33 mouse cellular contexts compared by ENCODE assay signal in genomic region chr8:11539049-11539448, GRCm38 (mm10).
"Had no signal": no experiment of that assay in that cellular context is flagged by ENCODE, and none has a peak within 500 bp of the region (broad histone marks: within the 10 kb centered on the region; RNA-seq: fewer than 3 reads in every experiment).

No protein-coding gene starts in this region.

- H3K27ac ChIP-seq: heart, embryonic 13.5 days; heart, embryonic 15.5 days; hindbrain, embryonic 10.5 days; hindbrain, embryonic 12.5 days; hindbrain, embryonic 13.5 days; hindbrain, embryonic 14.5 days; hindbrain, embryonic 15.5 days; hindbrain, postnatal 0 days; intestine, embryonic 15.5 days; kidney, embryonic 15.5 days; kidney, postnatal 0 days; layer of hippocampus, adult 2 months; left cerebral cortex, adult 2 months had no signal

- H3K27me3 ChIP-seq: heart, embryonic 13.5 days; heart, embryonic 15.5 days; hindbrain, embryonic 12.5 days; hindbrain, embryonic 13.5 days; hindbrain, embryonic 15.5 days; intestine, embryonic 15.5 days; kidney, embryonic 15.5 days had no signal

- ATAC-seq: hindbrain, embryonic 16.5 days; hindbrain, postnatal 0 days; inflammation-experienced regulatory T-cells, adult 6 months; intestine, embryonic 15.5 days; intestine, embryonic 16.5 days; intestine, postnatal 0 days had no signal

- H3K4me2 ChIP-seq: heart, embryonic 11.5 days; heart, embryonic 13.5 days; heart, embryonic 15.5 days; hindbrain, embryonic 12.5 days; hindbrain, embryonic 13.5 days; hindbrain, embryonic 14.5 days; hindbrain, embryonic 15.5 days; intestine, embryonic 15.5 days; kidney, embryonic 15.5 days had no signal

- H3K4me1 ChIP-seq: heart, embryonic 15.5 days; hindbrain, embryonic 13.5 days; hindbrain, embryonic 15.5 days; intestine, embryonic 15.5 days; kidney, embryonic 15.5 days had no signal

- DNase-seq: heart, postnatal 10 days; heart, postnatal 14 days; heart, postnatal 36 days; heart, postnatal 4 days; kidney, adult 11 months; kidney, adult 18-20 months; kidney, adult 2 months; kidney, adult 8-10 months; kidney, adult 9 months; kidney, postnatal 10 days; kidney, postnatal 14 days; kidney, postnatal 36 days; kidney, postnatal 4 days; layer of hippocampus, adult 9-11 months; layer of hippocampus, postnatal 36 days had no signal

- H3K9ac ChIP-seq: heart, embryonic 13.5 days; heart, embryonic 15.5 days; hindbrain, embryonic 12.5 days; hindbrain, embryonic 13.5 days; hindbrain, embryonic 14.5 days; hindbrain, embryonic 15.5 days; intestine, embryonic 15.5 days; kidney, embryonic 15.5 days had no signal

- H3K9me3 ChIP-seq: heart, embryonic 13.5 days; heart, embryonic 15.5 days; hindbrain, embryonic 12.5 days; hindbrain, embryonic 13.5 days; hindbrain, embryonic 15.5 days; intestine, embryonic 15.5 days; kidney, embryonic 15.5 days had no signal

- H3K4me3 ChIP-seq: heart, embryonic 13.5 days; heart, embryonic 15.5 days; hindbrain, embryonic 10.5 days; hindbrain, embryonic 12.5 days; hindbrain, embryonic 13.5 days; hindbrain, embryonic 15.5 days; intestine, embryonic 15.5 days; kidney, embryonic 15.5 days; layer of hippocampus, adult 2 months; left cerebral cortex, adult 2 months had no signal
